Mouse (Mus musculus): ENCODE data around the gene Rab11fip4.

The Rab11fip4 gene

GRCm38 (mm10) chr11:79714743-79715110 is 123.7 kb downstream of the Rab11fip4 start:
- DNase-seq: no peak

DNA sequence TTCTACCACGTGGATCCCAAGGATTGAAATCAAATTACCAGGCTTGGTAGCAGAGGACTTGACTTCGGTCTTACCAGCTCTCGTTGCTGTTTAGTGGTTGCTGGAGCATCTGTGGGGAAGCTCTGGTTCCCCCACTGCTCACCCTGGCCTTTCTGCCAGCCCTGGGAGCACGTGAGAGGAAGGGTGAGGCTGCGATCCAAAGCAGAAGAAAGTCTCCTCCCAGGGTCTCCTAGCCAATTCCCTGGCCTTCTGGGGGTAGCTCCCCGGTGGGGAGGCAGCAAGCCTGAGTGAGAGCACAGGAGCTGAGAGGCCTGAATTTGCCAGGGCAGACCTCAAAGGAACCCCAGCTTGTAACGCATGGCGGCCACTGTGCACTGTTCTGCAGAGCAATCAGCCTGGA is 124.3 kb downstream of the Rab11fip4 start:
- DNase-seq: no peak

- DNase-seq: no peak
These were observed 124.9 kb downstream of the Rab11fip4 start for GRCm38 (mm10) chr11:79715733-79716452.

- no peak for DNase-seq
These were observed 125.4 kb downstream of the Rab11fip4 start for GRCm38 (mm10) chr11:79716453-79716749.

- no peak for DNase-seq
These were observed 126.3 kb downstream of the Rab11fip4 start for GRCm38 (mm10) chr11:79717271-79717670.

- no peak for DNase-seq
These were observed 126.8 kb downstream of the Rab11fip4 start for GRCm38 (mm10) chr11:79717801-79718200.

DNA sequence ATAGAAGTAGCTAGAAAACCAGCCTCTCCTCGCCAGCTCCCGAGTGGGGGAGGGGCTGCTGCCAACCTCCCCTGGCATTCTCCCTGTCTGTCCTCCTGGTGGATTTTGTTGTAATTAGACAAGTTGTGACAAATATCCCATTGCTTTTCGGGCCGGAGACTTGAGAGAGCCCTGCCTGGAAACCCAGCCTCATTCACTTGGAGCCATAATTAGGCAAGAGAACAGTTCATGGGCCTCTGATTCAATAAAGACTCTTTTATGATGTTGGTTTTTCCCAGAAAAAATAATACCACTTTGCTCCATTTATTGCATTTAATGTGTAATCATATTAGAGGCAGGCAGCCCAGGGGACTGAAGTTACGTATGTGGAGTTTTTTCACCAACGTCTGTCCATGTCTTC is 127.2 kb downstream of the Rab11fip4 start:
- no peak for DNase-seq

GRCm38 (mm10) chr11:79718829-79719346 is 127.9 kb downstream of the Rab11fip4 start:
- no peak for DNase-seq

GRCm38 (mm10) chr11:79720737-79721136 is 129.7 kb downstream of the Rab11fip4 start:
- no peak for DNase-seq

DNA sequence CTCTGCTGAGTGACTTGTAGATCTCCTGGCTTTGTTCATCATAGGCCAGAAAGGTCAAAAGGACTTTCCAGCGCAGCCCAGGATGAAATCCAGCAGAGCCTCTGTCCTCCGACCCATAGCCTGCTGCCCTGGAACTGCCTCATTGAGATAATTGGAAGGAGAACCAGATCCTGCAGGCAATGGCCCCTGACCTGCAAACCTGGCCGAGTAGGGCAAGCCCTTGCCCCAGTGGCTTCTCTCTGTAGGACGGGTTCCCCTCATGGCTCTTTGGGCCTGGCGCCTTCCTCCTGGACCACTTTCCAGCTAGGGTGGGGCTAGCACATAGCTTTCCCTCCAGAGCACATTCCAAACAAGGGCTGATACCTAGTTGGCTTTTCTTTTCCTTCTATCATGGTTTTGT is 131.8 kb downstream of the Rab11fip4 start:
- no peak for DNase-seq

GRCm38 (mm10) chr11:79725005-79725404 is 134.0 kb downstream of the Rab11fip4 start:
- no peak for DNase-seq

DNA sequence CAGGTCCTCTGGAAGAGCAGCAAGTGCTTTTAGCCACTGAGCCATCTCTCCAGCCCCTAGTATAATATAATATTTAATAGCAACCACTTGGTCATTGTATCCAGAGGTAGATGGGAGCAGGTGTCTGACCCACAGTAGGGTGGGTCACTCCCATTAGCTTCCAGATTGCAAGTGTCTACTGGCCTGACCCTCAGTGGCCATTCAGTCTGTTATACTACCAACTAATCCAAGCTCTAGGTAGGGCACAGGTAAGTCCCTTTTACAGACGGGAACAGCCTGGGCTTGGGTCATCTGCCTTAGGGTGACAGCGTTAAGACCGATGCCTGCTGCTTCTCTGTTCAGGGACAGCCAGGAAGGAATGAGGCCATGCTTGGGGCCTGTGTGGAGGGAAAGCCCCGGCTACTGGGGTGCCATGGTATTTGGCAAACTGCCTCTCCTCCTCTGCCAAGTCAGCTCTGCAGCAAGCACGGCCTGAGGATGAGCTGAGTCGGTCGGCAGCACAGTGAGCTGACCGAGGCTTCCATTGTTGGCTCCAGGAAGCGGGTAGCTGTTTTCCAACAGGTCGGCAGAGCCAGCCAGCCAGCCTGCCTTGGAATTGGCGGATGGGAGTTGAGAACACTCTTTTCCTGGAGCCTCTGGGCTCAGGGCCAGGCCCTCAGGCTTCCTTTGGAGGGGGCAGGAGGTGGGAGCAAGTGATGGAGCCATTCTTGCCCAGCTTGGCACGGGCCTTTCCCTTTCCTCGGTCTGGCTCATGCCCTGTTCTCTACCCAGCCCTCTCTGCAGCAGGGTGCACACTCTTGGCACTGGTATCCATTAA is 138.4 kb downstream of the Rab11fip4 start:
- peak; percentile 78 for DNase-seq

DNA sequence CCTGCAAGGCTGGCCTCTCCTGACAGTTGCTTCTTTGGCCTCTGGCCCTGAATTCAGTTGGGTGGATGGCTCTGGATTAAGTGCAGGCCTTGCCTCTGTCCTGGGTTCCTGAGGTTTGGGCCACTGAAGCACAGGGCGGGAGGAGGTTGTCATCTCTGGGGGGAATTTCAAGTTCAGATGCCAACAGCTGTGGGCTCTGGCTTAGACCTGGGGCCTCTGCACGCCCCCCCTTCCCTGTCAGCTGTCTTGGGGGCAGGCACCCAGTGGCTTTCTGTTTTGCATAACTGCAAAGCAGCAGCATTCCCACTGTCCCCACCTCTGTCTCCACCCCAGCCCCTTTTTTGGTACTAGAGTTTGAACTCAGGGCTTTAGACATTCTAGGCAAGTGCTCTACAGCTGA is 139.4 kb downstream of the Rab11fip4 start:
- DNase-seq: no peak

DNA sequence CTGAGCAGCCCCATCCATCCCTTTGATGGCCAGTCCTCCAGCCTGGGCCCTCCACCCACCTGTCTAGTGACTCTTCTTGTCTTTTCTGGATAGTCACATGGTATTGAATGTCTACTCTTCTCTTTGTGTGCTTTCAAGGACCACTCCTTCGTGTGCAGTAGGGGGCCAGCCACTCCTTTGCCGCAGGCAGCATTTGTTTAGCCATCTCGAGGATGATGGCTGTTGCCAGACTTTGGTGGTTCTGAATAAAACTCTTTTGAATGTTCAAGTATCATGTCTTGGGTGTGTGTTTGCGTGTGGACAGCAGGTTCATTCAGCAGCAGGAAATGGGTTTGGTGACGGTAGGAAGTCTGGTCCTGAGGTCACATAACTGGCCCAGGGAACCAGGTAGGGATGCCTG is 140.5 kb downstream of the Rab11fip4 start:
- no peak for DNase-seq

- no peak for DNase-seq
These were observed 142.0 kb downstream of the Rab11fip4 start for GRCm38 (mm10) chr11:79733013-79733412.

DNA sequence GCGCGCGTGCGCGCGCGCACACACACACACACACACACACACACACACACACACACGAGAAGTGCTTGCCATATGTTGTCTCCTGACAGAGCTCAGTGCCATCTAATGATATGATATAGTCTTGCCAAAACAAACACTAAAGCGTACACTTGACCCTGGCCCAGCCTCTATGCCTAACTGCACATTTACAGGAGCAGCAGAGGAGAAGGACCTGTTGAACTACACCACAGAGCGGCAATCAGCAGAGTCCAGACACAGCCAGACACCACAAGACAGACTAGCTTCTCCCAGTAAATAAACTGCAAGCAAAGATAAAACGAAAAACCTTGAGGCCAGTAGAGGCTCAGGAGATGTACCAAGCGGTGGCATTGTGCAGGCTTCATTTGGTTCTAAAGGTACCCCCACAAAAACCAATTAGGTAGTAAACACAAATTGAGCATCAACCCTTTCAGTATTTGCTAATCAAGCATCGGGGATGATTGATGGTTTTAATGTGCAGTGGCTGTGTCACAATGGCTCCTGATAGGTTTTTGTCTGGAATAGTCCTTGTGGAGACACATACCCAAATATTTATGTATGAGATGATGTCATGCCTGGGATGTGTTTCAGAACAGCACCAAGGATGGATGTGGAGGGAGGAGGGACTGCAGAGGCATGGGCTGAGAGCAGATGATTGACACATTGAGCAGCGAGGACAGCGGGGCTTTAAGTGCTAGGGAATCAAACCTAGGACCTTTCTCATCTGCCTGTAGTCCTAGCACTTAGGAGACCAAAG is 145.4 kb downstream of the Rab11fip4 start:
- no peak for DNase-seq

DNA sequence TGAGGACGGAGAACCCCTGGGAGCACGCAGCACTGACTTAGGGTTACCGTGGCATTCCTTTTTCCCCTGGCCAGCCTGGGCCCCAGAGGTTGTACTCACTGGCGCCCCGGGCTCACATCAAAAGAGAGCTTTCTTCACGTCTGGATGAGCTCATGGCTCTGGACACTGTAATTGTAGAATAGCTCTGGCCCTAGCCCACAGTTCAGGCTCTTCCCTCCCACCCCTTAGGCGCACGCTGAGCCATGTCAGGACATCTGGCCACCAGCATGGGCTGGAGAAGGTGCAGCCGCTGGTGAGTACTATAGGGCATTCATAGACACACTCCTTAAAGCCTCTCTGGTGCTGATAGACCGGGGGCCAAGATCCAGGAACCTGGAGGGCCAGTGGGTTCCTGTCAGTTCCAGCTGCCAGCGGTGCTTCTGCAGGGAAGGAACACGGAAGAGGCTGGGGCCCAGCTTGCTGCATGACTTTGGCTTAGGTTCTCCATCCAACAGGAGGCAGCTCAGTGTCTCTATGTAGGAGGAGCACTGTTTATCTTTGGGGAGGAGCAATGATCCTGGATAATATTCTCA is 146.2 kb downstream of the Rab11fip4 start:
- no peak for DNase-seq

- DNase-seq: no peak
These were observed 147.0 kb downstream of the Rab11fip4 start for GRCm38 (mm10) chr11:79737865-79738502.

DNA sequence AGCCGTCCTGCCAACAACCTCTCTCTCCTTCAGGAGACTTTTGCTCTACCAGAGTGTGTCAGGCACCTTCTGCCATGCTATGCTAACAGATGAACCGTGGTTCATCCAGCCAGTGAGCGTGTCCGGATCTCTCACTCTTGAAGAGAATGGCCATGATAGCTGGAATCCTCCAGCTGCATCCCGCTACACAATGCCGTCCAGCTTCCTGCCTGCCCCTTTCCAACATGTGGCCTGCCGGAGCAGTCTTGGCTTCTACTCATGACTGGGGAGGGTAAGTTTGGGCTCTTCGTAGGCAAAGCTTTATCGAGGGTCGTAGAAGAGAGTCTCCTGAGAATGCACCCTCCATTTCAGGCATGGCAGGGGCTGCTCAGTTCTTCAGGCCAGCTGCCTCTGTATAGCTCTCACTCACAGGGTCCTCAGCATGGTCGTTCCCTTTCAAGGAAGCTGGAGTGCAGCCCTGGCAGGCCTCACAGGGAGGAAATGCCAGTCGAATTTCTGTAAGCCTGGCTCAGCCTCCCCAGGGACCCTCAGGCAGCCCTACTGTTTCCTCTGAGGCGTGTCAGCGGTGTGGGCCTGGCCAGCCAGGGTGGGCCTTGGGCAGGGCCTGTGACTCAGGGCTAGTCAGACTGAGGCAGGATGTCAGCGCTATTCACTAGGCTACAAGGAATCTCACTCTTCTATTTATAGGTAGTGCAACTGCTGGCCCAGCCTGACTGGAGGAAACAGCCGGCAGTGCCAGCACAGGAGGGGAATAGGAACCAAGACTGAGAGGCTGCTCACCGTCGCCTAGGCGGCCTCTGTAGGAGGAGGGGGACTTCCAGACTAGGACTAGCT is 147.9 kb downstream of the Rab11fip4 start:
- no peak for DNase-seq

GRCm38 (mm10) chr11:79740740-79741512 is 149.9 kb downstream of the Rab11fip4 start:
- no peak for DNase-seq

DNA sequence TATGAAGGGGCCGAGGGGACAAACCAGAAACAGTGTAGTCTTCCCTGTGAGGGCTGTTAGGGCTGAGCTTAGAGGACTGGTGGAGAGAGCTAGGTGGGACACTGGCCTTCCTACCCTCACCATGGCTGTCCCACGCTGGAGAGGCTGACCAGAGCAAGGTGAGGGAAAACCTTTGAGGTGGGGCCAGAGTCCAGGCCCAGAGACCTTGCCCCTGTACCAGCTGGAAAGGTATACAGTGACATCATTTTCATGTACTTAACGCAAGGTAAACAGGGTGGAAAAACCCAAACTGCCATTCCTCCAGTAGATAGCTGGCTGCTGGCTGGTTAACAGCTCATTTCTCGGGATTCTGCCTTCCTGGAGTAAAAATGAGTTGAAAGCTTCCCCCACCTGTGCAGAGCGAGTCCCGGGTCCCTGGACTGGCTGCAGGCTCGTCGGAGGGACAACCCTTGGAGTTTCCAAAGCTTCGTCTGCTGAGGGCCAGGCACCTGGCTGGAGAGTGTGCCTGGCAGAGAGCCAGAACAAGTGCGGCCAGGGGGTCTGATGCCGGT is 155.6 kb downstream of the Rab11fip4 start:
- no peak for DNase-seq

All from cerebellum, adult 8-10 months (tissue).